Mouse (Mus musculus) CH12.LX (cell line): ENCODE data around the gene Apobec3. TPM values are rescaled to one million over a fixed set of nuclear protein-coding genes. Genes with fewer than 3 reads are reported as not detected.
A peak's percentile ranks its signal among the peaks of the same experiment; 100 is the strongest.

Experiments
- DNase-seq: peaks from one replicate; pipeline ENCODE4 v3.0.0-alpha.2; 2013; ENCODE audit errors: extremely low read depth
- H3K27ac ChIP-seq: 2 replicates; pipeline ENCODE4 v1.5.1; 2012; ENCODE audit warnings: low read depth, mild to moderate bottlenecking, control low read depth, moderate library complexity; ENCODE audit not compliant: insufficient read depth
- H3K27me3 ChIP-seq: replicated peaks from 2 replicates; pipeline ENCODE3; 2012; ENCODE audit warnings: inconsistent platforms
- H3K36me3 ChIP-seq, 2 experiments: replicated peaks in 1 of 2; 2 replicates each; pipeline versions ENCODE3 to v1.6.1; 2012; ENCODE audit warnings: inconsistent platforms in 1 of 2, low read length in 1 of 2, mild to moderate bottlenecking in 1 of 2, mixed read lengths in 1 of 2, moderate library complexity in 1 of 2; ENCODE audit not compliant: control insufficient read depth in 1 of 2, insufficient read depth in 1 of 2
- H3K4me1 ChIP-seq, 2 experiments: 2 replicates each; pipeline ENCODE4 v1.6.1; 2012; ENCODE audit warnings: inconsistent platforms in 1 of 2, moderate library complexity in 1 of 2; ENCODE audit not compliant: insufficient read depth in 2 of 2, control insufficient read depth in 1 of 2
- H3K4me2 ChIP-seq: 2 replicates; pipeline ENCODE4 v1.6.1; 2012; ENCODE audit warnings: low read depth, mild to moderate bottlenecking, control low read depth; ENCODE audit not compliant: poor library complexity, insufficient read depth, severe bottlenecking
- H3K4me3 ChIP-seq, 3 experiments: fragments of 150-350 bp in 1 of 3; sonication (generic) in 1 of 3; replicated peaks in 1 of 3; 2 replicates each; pipeline versions ENCODE3 to v1.5.1; 2011 to 2012; ENCODE audit warnings: low read depth in 2 of 3, low read length in 2 of 3, mild to moderate bottlenecking in 2 of 3, moderate library complexity in 2 of 3, control low read depth in 1 of 3, improper control_type of control experiment in 1 of 3, inconsistent platforms in 1 of 3, mixed read lengths in 1 of 3; ENCODE audit not compliant: poor library complexity in 1 of 3
- H3K79me2 ChIP-seq: replicated peaks from 2 replicates; pipeline ENCODE4 v1.6.1; 2012; ENCODE audit warnings: mild to moderate bottlenecking, moderate library complexity; ENCODE audit not compliant: control insufficient read depth, poor library complexity, insufficient read depth, severe bottlenecking; ENCODE audit errors: extremely low read depth
- H3K9ac ChIP-seq: 2 replicates; pipeline ENCODE4 v1.6.1; 2012; ENCODE audit warnings: low read depth, mild to moderate bottlenecking, control low read depth, moderate library complexity; ENCODE audit not compliant: insufficient read depth
- H3K9me3 ChIP-seq: replicated peaks from 2 replicates; pipeline ENCODE3; 2012; ENCODE audit warnings: low read length, inconsistent platforms, mixed read lengths
- BHLHE40 ChIP-seq: IDR thresholded peaks from 2 replicates; pipeline ENCODE4 v1.6.1; 2011; ENCODE audit warnings: mild to moderate bottlenecking, low read depth, low read length, improper control_type of control experiment
- CTCF ChIP-seq, 2 experiments: IDR thresholded peaks in 1 of 2; conservative IDR thresholded peaks in 1 of 2; 2 replicates each; pipeline ENCODE4 v1.5.1; 2011 to 2012; ENCODE audit warnings: low read depth in 2 of 2, low read length in 2 of 2, improper control_type of control experiment in 1 of 2, inconsistent platforms in 1 of 2, mild to moderate bottlenecking in 1 of 2, moderate library complexity in 1 of 2
- ELF1 ChIP-seq: IDR thresholded peaks from 2 replicates; pipeline ENCODE4 v1.6.1; 2014; ENCODE audit warnings: low read depth, mild to moderate bottlenecking, inconsistent platforms, low read length, improper control_type of control experiment
- ETS1 ChIP-seq: conservative IDR thresholded peaks from 2 replicates; pipeline ENCODE4 v1.6.1; 2012; ENCODE audit warnings: low read depth, mild to moderate bottlenecking, inconsistent platforms, low read length, improper control_type of control experiment, moderate library complexity
- HCFC1 ChIP-seq: IDR thresholded peaks from 2 replicates; pipeline ENCODE4 v1.6.1; 2012; ENCODE audit warnings: low read depth, mild to moderate bottlenecking, inconsistent platforms, low read length, improper control_type of control experiment
- IRF4 ChIP-seq: IDR thresholded peaks from 2 replicates; pipeline ENCODE4 v1.6.1; 2014; ENCODE audit warnings: low read depth, mild to moderate bottlenecking, inconsistent platforms, low read length, improper control_type of control experiment
- MAFK ChIP-seq: IDR thresholded peaks from 2 replicates; pipeline ENCODE4 v1.6.1; 2011; ENCODE audit warnings: low read length, improper control_type of control experiment; ENCODE audit not compliant: insufficient replicate concordance
- MAX ChIP-seq: IDR thresholded peaks from 2 replicates; pipeline ENCODE4 v1.6.1; 2011; ENCODE audit warnings: low read length, improper control_type of control experiment
- MAZ ChIP-seq: IDR thresholded peaks from 2 replicates; pipeline ENCODE4 v1.6.1; 2012; ENCODE audit warnings: low read depth, mild to moderate bottlenecking, inconsistent platforms, low read length, improper control_type of control experiment, moderate library complexity
- MEF2A ChIP-seq: IDR thresholded peaks from 2 replicates; pipeline ENCODE4 v1.6.1; 2014; ENCODE audit warnings: low read depth, mild to moderate bottlenecking, inconsistent platforms, low read length, improper control_type of control experiment, borderline replicate concordance
- MXI1 ChIP-seq: IDR thresholded peaks from 2 replicates; pipeline ENCODE4 v1.6.1; 2011; ENCODE audit warnings: mild to moderate bottlenecking, low read depth, low read length, improper control_type of control experiment
- MYC ChIP-seq: IDR thresholded peaks from 2 replicates; pipeline ENCODE4 v1.6.1; 2011; ENCODE audit warnings: low read depth, mild to moderate bottlenecking, improper control_type of control experiment, low read length
- NELFE ChIP-seq: IDR thresholded peaks from 2 replicates; pipeline ENCODE4 v1.6.1; 2011; ENCODE audit warnings: low read depth, low read length, improper control_type of control experiment
- NRF1 ChIP-seq: IDR thresholded peaks from 2 replicates; pipeline ENCODE4 v1.6.1; 2014; ENCODE audit warnings: low read depth, mild to moderate bottlenecking, inconsistent platforms, low read length, improper control_type of control experiment, moderate library complexity
- POLR2A ChIP-seq: IDR thresholded peaks from 2 replicates; pipeline ENCODE4 v1.6.1; 2011; ENCODE audit warnings: low read depth, mild to moderate bottlenecking, improper control_type of control experiment, low read length
- POLR2AphosphoS2 ChIP-seq: IDR thresholded peaks from 2 replicates; pipeline ENCODE4 v1.6.1; 2011; ENCODE audit warnings: low read depth, low read length, improper control_type of control experiment
- TBP ChIP-seq: conservative IDR thresholded peaks from 2 replicates; pipeline ENCODE4 v1.6.1; 2011; ENCODE audit warnings: low read depth, low read length, improper control_type of control experiment
- TCF12 ChIP-seq: IDR thresholded peaks from 2 replicates; pipeline ENCODE4 v1.6.1; 2014; ENCODE audit warnings: low read depth, mild to moderate bottlenecking, inconsistent platforms, low read length, improper control_type of control experiment
- USF2 ChIP-seq: conservative IDR thresholded peaks from 2 replicates; pipeline ENCODE4 v1.6.1; 2011; ENCODE audit warnings: low read depth, low read length, improper control_type of control experiment
- ZC3H11A ChIP-seq: IDR thresholded peaks from 2 replicates; pipeline ENCODE4 v1.6.1; 2012; ENCODE audit warnings: low read depth, mild to moderate bottlenecking, inconsistent platforms, low read length, improper control_type of control experiment
- ZMIZ1 ChIP-seq: IDR thresholded peaks from 2 replicates; pipeline ENCODE4 v1.6.1; 2012; ENCODE audit warnings: low read depth, mild to moderate bottlenecking, inconsistent platforms, low read length, improper control_type of control experiment
- dilution Hi-C: fragments of 300-500 bp; cut with MboI; formaldehyde crosslinking; loops from 2 replicates; pipeline ENCODE4 v1.14.3; 2020; ENCODE audit warnings: low sequenced_read_pairs; ENCODE audit not compliant: extremely low pct_unique_long_range_greater_than_20kb, extremely low pct_ligation_motif_present
- in situ Hi-C: fragments of 300-500 bp; cut with MboI; formaldehyde crosslinking; loops from 3 replicates; pipeline ENCODE4 v1.14.3; 2019; ENCODE audit warnings: low sequenced_read_pairs, low pct_ligation_motif_present, low pct_unique_long_range_greater_than_20kb, mixed read lengths
- polyA plus RNA-seq: library from polyadenylated mRNA; unstranded; fragments of >175 nt; gene quantifications from 2 replicates; pipeline ENCODE4 v1.2.1, GENCODE M21; 2012; ENCODE audit warnings: low read depth; ENCODE audit not compliant: insufficient read length
- total RNA-seq, 2 experiments: library from RNA; depleted of rRNA; stranded (reverse); fragments of 300-350 nt in 1 of 2; fragments of >200 nt in 1 of 2; gene quantifications; 2 replicates each; pipeline ENCODE4 v1.2.3; 2012 to 2014

Apobec3 gene
- total and polyA plus RNA-seq, 3 experiments, result 3.9 to 94.3 (median 10.4) TPM

GRCm38 (mm10) chr15:79932323-79932987 lies 41.0 kb downstream of the Apobec3 start:
- no peaks in the 10 kb centered on the region for H3K79me2 ChIP-seq
- in situ Hi-C loops (no loop called here), dilution Hi-C loops (no loop called here)
- H3K27me3 ChIP-seq, result no peaks in the 10 kb centered on the region
- TF ChIP-seq CTCF (conservative IDR thresholded peaks at IDR 0.05 in 1 of 2, IDR thresholded peaks at IDR 0.05 in 1 of 2; ENCODE audit: low read depth in 2 of 2, low read length in 2 of 2), result peak in 1 of 2 experiments; percentile 24; a peak in 2 of 4 replicates
- TF ChIP-seq ZMIZ1, result peak; percentile 48; the same call in 1 of the 2 replicates
- TF ChIP-seq MAFK, result no peak
- TF ChIP-seq POLR2A, result peak; percentile 67
- TF ChIP-seq ZC3H11A, result no peak
- TF ChIP-seq USF2, result no peak
- TF ChIP-seq NELFE, result peak; percentile 66
- TF ChIP-seq ETS1, result no peak; the same call in 1 of the 2 replicates
- peak; percentile 5; the same call in 1 of the 2 replicates for TF ChIP-seq MYC
- TF ChIP-seq POLR2AphosphoS2, result peak; percentile 75; the same call in 1 of the 2 replicates
- peak; percentile 31; the same call in 1 of the 2 replicates for TF ChIP-seq MAX
- peak; percentile 90 for TF ChIP-seq NRF1
- 0 out of 2 replicates have a peak, but pooled peaks have one; percentile 58 for TF ChIP-seq MEF2A
- peak; percentile 36; the same call in 1 of the 2 replicates for TF ChIP-seq IRF4
- peak; percentile 53; the same call in 1 of the 2 replicates for TF ChIP-seq MXI1
- peak; percentile 38; the same call in 1 of the 2 replicates for TF ChIP-seq ELF1
- peak; percentile 40; the same call in 1 of the 2 replicates for TF ChIP-seq TCF12
- 0 out of 2 replicates have a peak, but pooled peaks have one; percentile 70 for TF ChIP-seq TBP
- peak; percentile 70 for TF ChIP-seq BHLHE40
- TF ChIP-seq MAZ, result 0 out of 2 replicates have a peak, but pooled peaks have one; percentile 32
- peak; percentile 22 for TF ChIP-seq HCFC1
- H3K9ac ChIP-seq, result peak overlapping the region; percentile 67
- no peaks in the 10 kb centered on the region for H3K9me3 ChIP-seq
- H3K4me1 ChIP-seq, result peaks cover 12 to 60% of the 10 kb centered on the region in 2 experiments
- H3K4me3 ChIP-seq, result peak overlapping the region; percentile 66 to 79 (median 72)
- H3K27ac ChIP-seq, result peak overlapping the region; percentile 99
- H3K4me2 ChIP-seq, result peak overlapping the region; percentile 74
- H3K36me3 ChIP-seq, result peaks cover 10 to 23% of the 10 kb centered on the region in 2 experiments
- DNase-seq, result peak; percentile 93
